Mouse (Mus musculus) heart, adult 11 months (tissue): ENCODE measurements at regions not wholly inside any gene's neighbourhood (a gene's known extent, or its start where the extent isn't known, plus 50 kb on each side); places are given as distances from the start of the nearest gene placed in this dataset.

Source experiments
- DNase-seq: peaks from one replicate; pipeline ENCODE4 v3.0.0; 2022

DNA sequence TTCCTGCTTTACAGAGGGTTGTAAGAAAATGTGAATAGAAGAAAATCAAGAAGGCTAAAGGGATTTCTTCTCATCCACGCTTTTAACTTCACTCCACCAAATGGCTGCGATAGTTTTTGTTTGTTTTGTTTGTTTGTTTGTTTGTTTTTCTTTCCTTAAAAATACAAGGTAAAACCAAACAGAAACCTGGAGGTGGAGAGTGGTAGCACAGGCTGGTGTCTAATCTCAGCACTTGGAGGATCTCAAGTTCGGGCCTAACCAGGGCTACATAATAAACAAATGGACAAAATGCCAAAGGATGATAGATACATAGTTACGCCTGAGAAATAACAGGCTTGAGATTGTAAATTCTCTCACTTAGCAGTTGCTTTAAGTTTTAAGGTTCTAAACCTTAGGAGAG is 50.8 kb upstream of the Mboat1 start:
- no peak for DNase-seq

DNA sequence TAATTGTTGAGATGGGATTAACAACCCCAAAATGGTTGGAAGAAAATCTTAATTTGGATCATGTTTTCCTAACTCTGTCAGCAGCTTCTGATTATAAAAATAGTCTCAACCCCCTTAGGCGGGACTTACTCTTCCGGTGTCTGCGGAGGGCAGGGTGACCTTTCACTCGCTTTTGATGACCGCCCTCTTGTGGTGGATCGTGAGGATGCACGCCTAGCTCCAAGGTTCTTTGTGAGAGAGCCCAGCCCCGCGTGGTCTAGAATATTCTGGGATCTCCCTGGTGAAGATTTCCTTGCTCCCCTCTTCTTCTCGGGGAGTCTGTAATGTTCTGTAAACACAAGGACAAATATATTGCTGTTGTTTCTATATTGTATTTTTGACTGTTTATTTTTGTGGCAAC is 51.3 kb upstream of the Mboat1 start:
- DNase-seq = peak; percentile 97

DNA sequence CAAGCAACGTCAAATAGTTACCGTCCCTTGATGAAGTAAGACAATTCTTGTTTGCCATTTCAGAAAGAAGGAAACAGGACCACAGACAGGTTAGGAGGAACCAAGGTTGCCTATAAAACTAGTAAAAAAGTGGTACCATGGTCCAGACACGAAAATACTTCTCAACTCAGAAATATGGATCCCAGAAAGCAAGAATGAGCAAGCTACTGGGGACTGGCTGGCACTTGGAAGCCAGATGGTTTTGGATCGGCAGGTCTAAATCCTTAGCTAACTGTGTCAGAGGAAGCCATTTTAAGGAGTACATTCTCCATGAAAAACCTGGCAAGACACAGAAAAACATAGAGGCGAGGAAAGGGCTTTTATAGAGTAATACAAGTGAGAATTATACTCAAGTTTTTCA is 51.9 kb upstream of the Mboat1 start:
- peak; percentile 54 for DNase-seq

DNA sequence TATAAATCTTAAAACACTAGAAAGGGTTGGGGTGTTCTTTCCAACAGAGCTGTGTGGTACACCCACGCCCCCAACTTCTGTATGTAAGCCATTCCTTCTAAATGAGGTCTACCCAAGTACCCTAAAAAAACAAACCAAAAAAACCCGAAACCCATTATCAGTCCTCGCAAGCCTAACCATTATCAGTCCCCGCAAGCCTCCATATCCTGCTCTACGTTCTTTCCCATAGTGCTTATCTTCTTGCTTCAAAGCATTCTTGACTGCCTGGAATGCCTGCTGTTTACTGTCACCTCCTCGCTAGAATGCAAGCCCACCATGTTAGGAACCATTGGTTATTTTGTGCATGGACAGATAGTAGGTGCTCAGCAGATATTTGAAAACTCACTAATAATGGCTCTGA is 52.3 kb upstream of the Mboat1 start:
- no peak for DNase-seq

DNA sequence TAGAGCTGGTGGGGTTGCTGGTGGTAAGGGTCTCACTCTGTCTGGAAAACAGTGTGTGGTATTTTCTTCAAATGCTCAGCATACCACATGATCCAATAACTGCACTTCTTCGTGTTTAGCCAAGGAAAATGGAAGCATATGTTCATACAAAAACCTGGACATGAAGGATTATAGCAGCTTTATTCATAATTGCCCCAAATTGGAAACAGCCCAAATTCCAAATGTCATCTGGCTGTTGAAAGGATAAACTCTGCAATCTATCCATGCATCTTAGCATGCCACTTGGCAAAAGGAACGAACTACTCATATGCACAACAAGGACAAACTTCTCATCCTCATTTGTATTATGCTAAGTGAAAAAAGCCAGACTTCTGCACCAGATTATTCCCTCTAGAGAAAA is 53.5 kb upstream of the Mboat1 start:
- no peak for DNase-seq

DNA sequence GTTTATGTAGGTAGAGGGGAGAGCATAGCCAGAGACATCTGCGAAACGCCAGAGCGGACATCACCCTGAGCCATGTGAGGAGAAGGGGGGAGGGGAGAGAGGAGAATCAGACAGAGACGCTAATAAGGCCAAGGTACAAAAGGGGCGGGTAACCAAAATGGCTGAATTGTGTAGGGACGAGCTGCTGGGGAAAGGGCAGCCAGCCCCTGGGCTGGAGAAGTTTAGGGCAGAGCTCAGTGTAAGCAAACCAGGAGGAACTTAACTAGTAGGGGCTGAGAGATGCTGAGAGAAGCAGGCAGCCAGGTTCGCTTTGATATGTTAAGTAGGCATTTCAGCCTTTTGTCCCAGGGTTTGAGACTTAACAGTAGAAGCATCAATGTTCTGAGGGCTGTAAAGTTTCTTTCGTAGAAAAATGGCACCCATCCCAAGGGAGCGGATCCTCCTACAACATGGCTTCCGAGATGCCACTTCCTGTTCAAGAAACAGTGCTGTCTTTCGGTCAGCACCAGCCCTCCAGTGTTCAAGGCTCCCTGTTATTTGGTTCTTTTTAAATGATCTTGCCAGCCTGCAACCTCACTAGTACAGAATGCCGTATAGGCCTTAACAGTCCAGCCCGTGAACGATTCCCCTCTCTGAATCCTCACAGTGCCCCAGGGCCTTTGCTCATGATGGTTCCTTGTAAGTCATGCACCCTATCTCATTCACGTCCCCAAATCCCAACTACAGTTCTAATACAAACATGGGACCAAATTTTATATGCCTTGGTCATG is 55.4 kb upstream of the Mboat1 start:
- peak; percentile 71 for DNase-seq

DNA sequence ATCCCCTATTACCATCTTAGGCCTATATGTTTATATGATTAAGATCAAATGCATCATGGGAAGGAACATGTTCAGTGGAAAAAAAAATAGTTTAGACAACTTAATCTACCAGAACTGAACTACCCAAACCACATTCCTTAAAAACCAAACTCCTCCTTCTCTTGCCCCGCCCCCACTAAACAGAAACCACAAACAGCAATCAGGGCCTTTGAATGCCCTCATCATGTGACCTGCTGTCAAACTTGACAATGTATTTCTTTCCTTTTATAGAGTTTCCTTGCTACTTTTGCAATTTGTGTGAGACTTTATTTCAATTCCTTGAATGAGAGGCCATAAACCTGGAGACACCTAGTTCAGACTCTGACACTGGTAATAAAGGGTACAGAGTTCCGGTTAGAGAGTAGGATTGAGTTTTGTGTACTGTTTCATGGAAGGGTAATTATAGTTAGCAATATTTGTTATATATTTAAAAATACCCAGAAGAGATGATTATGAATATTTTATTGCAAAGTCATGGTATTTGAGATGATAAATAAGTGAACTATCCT is 61.7 kb upstream of the Mboat1 start:
- no peak for DNase-seq

DNA sequence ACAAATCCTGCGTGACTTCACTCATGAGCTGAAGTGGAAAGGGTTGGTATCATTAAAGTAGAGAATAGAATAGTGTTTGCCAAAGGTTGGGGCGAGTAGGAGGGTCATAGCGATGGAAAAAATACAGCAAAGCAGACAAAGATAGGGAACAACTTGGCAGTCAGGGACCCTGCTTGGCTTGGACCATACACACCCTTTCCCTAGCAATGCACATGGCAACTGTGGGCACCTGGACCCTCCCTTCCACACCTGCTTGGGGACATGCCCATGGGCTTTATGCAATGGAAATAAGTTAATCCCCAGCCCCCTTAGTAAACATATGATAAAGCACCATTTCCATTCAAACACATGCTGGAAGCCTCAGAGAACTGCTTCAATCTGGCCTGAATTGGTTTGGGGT is 62.2 kb upstream of the Mboat1 start:
- DNase-seq = no peak

DNA sequence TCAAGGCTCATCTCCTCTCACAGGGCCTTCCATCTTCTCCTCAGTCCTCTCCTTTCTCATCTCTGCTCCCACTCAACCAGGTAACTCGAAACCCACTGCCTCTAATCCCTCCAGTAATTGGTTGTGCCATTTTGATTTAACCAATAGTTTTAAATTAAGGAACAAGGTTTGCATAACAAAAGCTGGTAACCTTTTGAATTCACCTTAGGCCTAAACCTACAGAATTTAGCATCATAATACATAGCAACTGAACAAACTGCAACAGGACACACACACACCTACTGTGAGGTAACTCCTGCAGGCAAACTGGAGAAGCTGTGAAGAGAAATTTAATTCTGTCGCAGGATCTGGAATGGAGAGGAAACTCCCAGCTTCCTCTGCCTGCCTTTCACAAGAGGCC is 66.9 kb upstream of the Mboat1 start:
- DNase-seq = no peak

DNA sequence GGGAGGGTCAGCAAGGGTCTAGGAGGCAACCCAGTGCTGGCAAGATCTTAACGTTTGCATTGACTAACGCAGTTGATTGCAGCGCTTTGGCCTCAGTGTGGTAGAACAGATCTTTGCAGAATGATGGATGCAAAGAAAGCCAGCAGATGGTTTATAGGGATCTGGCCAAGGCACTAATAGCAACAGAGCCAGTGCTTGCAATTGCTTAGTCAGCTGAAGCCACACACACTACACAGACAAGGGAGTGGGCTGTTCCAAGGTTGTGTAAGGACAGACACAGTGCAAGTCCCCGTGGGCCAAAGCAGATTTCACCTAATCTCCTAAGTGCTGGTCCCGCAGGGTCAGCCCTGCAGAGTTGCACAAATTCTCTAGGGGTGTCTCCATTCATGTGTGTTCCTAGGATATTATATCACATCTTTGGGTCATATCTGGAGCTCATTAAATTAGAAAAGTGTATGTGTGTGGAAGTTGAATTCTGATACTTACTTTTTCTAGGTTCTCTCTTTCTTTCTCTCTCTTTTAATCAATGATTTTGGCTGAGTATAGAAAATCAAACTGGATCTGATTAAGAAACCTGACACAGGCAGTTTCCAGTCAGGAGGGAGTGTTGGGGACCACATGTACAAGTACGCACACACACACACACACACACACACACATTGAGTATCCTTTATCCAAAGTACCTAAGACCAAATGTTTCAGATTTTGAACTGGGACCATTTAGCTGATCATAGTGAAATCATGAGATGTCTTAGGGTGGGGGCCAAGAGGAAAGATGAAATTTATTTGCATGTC is 68.5 kb upstream of the Mboat1 start:
- DNase-seq = peak; percentile 67

DNA sequence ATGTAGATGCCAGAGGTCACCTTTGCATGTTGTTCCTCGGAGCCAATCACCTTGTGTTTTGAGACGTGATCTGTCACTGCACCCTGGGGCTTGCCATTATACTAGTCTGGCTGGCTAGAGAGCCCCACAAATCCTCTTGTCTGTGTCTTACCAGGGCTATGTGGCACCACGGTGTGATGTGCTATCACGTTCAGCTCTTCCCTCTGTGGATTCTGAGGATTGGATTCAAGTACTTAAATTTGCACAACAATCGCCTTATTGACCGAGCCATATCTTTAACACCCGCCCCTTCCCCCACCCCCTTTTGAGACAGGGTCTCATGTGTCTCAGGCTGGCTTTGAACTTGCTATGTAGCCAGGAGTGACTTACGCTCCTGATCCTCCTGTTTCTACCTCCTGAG is 70.8 kb upstream of the Mboat1 start:
- peak; percentile 74 for DNase-seq

DNA sequence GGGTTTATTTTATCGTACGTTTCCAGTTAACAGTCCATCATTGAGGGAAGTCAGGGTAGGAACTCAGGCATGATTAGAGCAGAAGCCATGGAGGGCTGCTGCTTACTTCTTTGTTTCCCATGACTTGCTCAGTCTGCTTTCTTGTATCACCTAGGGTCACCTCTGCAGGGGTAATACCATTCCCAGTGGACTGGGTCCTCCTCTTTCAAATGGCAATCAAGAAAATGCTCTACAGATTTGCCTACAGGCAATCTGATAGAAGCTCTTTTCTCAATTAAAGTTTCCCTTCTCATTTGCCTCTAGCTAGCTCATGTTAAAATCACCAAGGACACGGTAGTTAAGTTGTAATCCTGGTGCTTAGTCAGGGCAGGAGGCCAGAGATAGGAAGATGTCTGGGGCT is 72.5 kb upstream of the Mboat1 start:
- DNase-seq = peak; percentile 57

DNA sequence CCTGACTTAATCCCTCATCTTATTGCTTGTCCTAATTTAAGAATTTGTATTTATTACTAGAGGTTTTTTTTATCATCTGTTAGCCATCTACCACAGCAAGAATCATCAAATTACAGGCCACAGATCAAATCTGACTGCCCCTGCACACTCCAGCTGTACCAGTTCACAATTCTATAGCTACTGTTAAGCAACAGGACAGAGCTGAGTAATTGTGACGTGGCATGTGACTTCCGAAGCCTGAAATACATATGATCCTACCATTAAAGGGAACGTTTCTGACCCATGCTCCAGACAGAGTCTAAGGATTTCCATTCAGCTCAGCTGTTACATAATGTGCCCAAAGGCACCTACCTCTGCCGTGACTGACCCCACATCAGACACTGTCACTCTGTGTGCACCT is 74.0 kb upstream of the Mboat1 start:
- DNase-seq = no peak

DNA sequence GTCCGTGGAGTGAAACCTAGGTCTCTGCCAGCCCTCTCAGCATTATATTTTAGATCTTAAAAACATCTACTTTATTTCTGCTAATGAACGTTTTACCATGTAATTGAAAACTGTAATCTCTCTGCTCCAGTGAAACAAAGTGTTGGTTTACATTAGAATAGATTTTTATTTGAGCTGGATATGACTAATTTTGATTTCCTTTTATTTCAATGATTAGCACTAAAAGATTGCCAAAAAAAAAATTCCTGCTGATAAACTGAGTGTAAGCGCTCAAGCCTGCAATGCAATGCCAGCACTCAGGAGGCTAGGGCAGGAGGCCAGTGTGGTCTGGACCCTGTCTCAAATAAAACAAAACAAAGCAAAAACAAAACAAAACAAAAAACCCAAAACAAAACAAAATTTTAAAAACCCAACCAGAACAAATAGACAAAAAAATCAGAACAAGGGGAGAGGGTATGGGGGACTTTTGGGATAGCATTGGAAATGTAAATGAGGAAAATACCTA is 69.3 kb upstream of the E2f3 start:
- DNase-seq = peak; percentile 5

DNA sequence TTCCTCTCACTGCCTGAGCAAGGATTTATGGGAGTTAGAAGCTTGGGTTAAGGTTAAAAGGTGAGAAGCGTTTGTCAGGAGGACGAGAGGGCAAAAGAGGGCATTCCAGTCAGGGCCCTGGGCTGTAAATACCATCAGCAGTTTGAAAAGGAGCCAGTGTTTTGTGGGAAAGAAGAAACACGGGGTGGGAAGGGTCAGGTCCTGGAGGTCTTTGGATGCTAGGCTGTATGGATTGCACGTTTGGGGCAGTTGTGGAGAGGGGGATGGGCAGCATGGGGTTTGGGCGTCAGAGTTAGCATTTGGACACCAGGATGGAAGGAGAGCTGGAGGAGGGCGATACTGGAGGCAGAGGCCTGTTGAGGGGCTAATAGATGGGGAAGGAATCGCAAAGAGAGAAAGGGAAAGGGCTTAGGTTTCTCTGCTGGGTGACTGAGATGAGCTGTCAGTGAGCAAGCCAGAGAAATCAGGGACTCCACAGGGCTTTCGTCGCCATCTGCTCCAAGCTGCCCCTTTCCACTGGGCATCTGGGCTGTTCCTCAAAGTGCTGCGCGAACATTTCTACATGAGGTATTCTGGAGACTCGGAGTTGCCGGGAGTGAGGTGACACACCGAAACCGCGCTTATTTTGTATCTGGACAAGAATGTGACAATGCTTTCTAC is 66.2 kb upstream of the E2f3 start:
- DNase-seq = no peak

DNA sequence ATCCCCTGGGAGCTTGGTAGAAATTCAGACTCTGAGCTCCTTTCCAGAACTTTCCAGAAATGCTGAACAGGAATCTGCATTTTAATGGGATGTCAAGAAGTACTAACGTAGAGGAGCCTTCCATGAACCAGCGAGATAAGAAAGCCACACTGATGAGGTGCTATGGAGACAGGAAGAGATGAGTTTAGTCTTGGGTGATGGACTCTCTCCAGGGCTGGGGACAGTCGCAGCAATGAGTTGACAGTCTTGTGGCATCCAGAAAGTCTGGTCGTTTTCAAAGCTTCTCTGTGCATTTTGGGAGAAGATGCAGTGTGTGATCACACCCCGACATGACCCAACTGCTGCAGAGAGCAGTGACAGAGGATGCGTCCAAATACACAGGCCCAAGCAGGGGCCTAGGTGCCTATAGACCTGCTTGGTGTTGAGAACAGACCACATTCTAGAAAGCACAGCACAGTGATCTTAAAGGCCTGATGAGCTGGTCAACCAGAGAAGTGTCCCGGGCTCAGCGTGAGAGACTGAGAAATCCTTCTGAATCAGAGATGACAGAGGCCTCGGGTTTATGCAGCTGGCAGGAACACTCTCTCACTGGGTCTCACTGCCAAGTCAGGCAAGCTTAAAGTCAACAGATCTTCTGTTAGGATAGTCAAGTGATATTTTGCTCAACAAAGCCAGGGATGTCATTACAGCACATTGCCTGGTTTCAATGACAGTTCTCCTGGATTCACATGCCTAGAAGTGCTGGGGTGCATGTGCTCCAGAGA is 65.1 kb upstream of the E2f3 start:
- peak; percentile 80 for DNase-seq

DNA sequence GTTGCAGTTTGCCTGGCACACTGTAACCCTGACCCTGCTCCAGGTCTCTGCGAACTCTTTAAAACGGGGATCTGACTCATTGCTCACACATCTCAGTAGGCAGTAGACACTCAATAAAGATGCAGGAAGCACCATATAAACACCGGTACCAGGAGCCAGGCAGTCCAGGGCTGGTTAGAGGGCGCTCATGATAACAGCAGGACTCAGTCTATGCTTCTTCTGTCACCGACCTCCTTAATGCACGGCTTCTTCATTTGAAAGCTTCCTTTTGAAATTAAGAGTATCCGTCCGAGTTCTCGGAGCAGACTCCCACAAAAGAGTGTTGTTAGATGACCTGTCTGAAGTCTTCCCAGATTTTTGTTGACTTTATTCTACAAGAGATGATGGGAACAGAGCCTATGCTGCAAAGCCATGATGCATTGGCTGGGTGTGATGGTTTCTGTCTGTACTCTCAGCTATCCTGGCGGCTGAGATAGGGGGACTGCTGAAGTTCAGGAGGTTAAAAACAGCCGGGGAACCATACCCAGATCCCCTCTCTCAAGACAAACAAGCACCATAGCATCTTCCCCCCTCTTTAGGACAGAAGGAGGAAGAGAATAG is 62.5 kb upstream of the E2f3 start:
- peak; percentile 57 for DNase-seq

DNA sequence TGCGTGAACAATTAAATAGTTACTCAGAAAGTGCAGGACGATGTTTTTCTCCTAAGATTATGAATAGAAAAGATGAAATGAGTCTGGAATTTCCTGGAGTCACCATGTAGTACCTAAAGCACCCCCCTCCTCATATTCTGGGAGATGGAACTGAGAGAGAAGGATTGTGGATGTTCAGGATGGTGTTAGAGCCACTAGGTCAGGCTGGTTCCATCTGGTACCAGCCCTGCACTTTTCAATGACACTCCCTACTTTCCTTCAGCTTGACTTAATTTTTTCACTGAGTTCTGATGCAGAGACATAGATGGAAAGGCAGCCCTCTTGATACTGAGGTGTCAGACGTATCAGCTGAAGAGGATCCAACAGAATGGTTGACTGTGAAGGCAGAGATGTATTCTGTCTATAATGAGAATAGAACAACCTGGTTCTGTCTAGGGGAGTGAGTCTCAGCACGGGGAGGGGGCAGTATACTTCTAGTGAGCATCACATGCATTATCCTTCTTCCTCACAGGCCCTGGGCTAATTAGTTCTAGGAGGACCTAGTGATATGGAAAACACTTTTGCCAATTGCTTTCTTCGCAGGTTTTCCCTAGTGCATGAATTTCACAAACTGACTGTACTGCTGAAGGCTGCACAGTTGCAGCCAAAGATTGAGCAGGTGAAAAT is 60.8 kb upstream of the E2f3 start:
- DNase-seq = peak; percentile 34

DNA sequence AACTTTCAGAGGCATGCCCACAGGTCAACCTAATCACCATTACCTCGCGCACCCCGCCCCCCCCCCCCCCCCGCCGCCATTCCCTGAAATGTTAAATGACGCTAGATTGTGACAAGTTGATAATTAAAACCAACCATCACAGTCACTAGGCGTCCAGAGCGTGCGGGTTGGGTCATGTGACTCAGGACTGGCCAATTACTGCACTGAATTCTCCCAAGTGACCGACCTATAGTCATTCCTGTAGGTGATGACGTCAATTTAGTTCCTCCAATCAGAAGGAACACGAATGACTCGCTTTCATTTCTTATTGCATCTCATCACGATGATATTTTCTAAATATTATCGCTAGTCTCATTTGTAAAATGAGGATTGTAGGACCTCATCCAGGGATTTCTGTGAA is 60.2 kb upstream of the E2f3 start:
- peak; percentile 78 for DNase-seq

DNA sequence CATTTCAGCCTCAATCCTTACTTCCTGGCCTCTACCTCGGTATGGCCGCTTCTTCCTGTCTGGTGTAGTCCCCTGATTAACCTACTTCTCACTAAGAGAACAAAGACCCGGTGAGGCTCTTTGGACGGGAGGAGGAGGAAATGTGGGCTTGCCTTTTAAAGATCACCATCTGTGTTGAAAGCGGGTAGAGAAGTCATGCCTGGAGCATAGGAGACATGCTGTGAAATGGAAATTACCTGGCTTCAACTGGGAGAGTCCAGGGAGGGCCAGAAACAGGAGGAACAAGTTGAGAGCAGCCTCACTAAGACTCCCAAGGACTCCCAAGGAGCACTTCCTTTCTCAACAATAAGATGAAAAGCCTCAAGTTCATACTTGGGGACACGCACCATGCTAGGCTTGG is 59.4 kb upstream of the E2f3 start:
- peak; percentile 62 for DNase-seq

DNA sequence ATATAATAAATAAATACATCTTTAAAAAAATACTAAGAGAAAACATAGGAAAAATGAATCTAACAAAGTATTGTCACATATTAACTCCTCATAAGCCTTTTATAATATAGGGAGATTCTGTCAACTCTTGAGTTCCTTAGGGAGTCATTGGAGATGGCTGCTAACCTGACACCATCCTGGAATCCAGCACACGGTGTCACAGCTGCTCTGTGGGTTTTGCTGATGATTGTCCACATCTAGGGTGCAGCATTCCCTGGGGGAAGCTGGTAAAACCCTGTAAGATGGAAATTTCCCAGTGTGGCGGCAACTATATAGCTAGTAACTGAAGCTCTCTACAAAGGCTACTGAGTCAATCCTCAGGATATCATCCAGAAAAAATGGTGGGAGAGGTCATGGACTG is 58.9 kb upstream of the E2f3 start:
- peak; percentile 56 for DNase-seq
